Mouse (Mus musculus) C2C12 (cell line): ENCODE measurements around the gene Grid1.

Source experiments
- CEBPB ChIP-seq: IDR thresholded peaks from one replicate; pipeline ENCODE4 v1.6.1; 2011; ENCODE audit warnings: low read depth, mild to moderate bottlenecking, control low read depth, moderate library complexity
- CTCF ChIP-seq: IDR thresholded peaks from one replicate; pipeline ENCODE4 v1.5.1; 2011; ENCODE audit not compliant: control insufficient read depth, insufficient read depth, insufficient read length
- FOSL1 ChIP-seq: IDR thresholded peaks from one replicate; pipeline ENCODE4 v1.8.0; 2011; ENCODE audit warnings: mild to moderate bottlenecking, low read length; ENCODE audit not compliant: poor library complexity, insufficient read depth, severe bottlenecking
- MAX ChIP-seq: IDR thresholded peaks from one replicate; pipeline ENCODE4 v1.6.1; 2011; ENCODE audit warnings: mild to moderate bottlenecking, control low read depth
- MYOD1 ChIP-seq: IDR thresholded peaks from one replicate; pipeline ENCODE4 v1.6.1; 2011; ENCODE audit warnings: low read depth; ENCODE audit not compliant: control insufficient read depth, insufficient read length
- MYOG ChIP-seq: IDR thresholded peaks from one replicate; pipeline ENCODE4 v1.6.1; 2011; ENCODE audit not compliant: control insufficient read depth, insufficient read length; ENCODE audit errors: extremely low read depth
- USF1 ChIP-seq: IDR thresholded peaks from one replicate; pipeline ENCODE4 v1.6.1; 2011; ENCODE audit warnings: low read depth, mild to moderate bottlenecking, control low read depth, moderate library complexity

GRCm38 (mm10) chr14:34908366-34908765, 88.5 kb downstream of the Grid1 start:
- TF ChIP-seq MAX (no peak), CTCF (no peak), MYOD1 (no peak), USF1 (no peak), CEBPB (no peak), MYOG (no peak), FOSL1 (no peak)
